Mouse (Mus musculus) midbrain, postnatal 0 days (tissue): Measurements from ENCODE around the gene Slc20a1. TPM values are rescaled to one million over a fixed set of nuclear protein-coding genes. Genes with fewer than 3 reads are reported as not detected.

Experiments
- ATAC-seq: fragments of 200-750 bp; cut with Nextera tagmentation; 2 replicates; pipeline ENCODE4 v1.8.0; 2017; ENCODE audit warnings: moderate number of reproducible peaks, mild to moderate bottlenecking, moderate TSS enrichment, moderate library complexity; ENCODE audit not compliant: low FRiP score
- DNase-seq: peaks from one replicate; pipeline ENCODE4 v3.0.0-alpha.2; 2015; ENCODE audit warnings: low spot score
- H3K27ac ChIP-seq: fragments of 300-500 bp; sonication (generic); 2 replicates; pipeline ENCODE4 v1.5.1; 2014; ENCODE audit warnings: low read depth, mild to moderate bottlenecking, low read length, mixed read lengths
- H3K27me3 ChIP-seq: fragments of 300-500 bp; sonication (generic); 2 replicates; pipeline ENCODE4 v1.6.1; 2014; ENCODE audit warnings: low read length, control low read depth, mixed read lengths; ENCODE audit not compliant: insufficient read depth
- H3K36me3 ChIP-seq: fragments of 300-500 bp; sonication (generic); 2 replicates; pipeline ENCODE4 v1.6.1; 2014; ENCODE audit warnings: low read length, control low read depth, mixed read lengths; ENCODE audit not compliant: insufficient read depth
- H3K4me1 ChIP-seq: fragments of 300-500 bp; sonication (generic); 2 replicates; pipeline ENCODE4 v1.6.1; 2014; ENCODE audit warnings: mild to moderate bottlenecking, control low read depth, antibody characterized with exemption, low read length, mixed read lengths; ENCODE audit not compliant: insufficient read depth
- H3K4me2 ChIP-seq: fragments of 300-500 bp; sonication (generic); 2 replicates; pipeline ENCODE4 v1.6.1; 2014; ENCODE audit warnings: low read depth, mild to moderate bottlenecking, low read length, mixed read lengths; ENCODE audit not compliant: poor library complexity, severe bottlenecking
- H3K4me3 ChIP-seq: fragments of 300-500 bp; sonication (generic); 2 replicates; pipeline ENCODE4 v1.5.1; 2014; ENCODE audit warnings: low read depth, mild to moderate bottlenecking, low read length, moderate library complexity
- H3K9ac ChIP-seq: fragments of 300-500 bp; sonication (generic); replicated peaks from 2 replicates; pipeline ENCODE4 v1.6.1; 2014; ENCODE audit warnings: mild to moderate bottlenecking, low read length, moderate library complexity, mixed read lengths; ENCODE audit not compliant: poor library complexity, severe bottlenecking
- H3K9me3 ChIP-seq: fragments of 300-500 bp; sonication (generic); 2 replicates; pipeline ENCODE4 v1.6.1; 2016; ENCODE audit warnings: low read length, control low read depth
- CTCF ChIP-seq: IDR thresholded peaks from 2 replicates; pipeline ENCODE4 v1.5.1; 2016; ENCODE audit warnings: antibody characterized with exemption, mild to moderate bottlenecking
- WGBS: fragments of 180-500 bp; shearing (Covaris S2); extraction: QIAGEN DNeasy Blood & Tissue Kit; methylation state at CpG from one replicate; pipeline ENCODE4 v1.1.7; 2014; 5-methylcytosine and 5-hydroxymethylcytosine counted together
- polyA plus RNA-seq: library from polyadenylated mRNA; unstranded; fragments of >200 nt; fragmentation: Nextera tagmentation; extraction: Ambion mirVana; gene quantifications from 2 replicates; pipeline ENCODE4 v1.2.1, GENCODE M21; 2015
- total RNA-seq: library from RNA; depleted of rRNA; stranded (reverse); fragments of >200 nt; gene quantifications from 2 replicates; pipeline ENCODE4 v1.2.3, GENCODE M21; 2014

The Slc20a1 gene
- total and polyA plus RNA-seq, 2 experiments from 2014 or later: 47.7 to 80.0 TPM

DNA sequence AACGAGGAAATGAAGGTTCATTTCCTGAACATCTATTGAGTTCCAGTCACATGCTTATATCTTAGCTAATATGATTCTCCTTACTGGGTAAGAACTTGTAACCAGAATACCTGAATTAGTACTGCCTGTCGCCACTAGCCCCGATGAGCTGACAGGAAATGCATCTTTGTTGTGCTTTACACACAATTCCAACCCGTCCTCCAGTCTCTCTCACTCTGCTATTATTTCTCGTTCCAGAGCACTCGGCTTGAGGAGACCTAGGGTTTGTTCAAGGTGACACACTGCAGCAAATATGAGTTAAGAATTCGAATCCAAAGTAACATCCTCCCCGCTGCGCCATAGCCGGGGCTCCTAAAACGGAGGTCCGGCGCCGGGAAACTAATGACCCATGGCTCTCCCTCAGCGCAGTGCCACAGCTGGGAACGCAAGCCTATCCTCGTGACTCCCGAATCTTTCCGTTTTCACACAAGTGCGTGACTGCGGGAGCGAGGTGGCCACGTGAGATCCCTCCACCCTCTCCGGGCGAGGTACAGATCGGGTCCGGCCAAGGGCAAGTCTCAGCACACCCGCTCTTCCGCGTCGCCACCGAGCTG lies 625 bp upstream of the Slc20a1 start:
- ATAC-seq (peak; percentile 74), DNase-seq (peak; percentile 61)
- under 1% methylated on average over 32 of the region's 32 CpGs for WGBS
- Histone ChIP-seq H3K27me3 (no peaks in the 10 kb centered on the region), H3K4me2 (peak overlapping the region; percentile 55), H3K4me1 (peaks cover 4% of the 10 kb centered on the region; the same call in 1 of the 2 replicates), H3K4me3 (peak overlapping the region; percentile 85), H3K9ac (peak overlapping the region; percentile 94), H3K9me3 (no peaks in the 10 kb centered on the region), H3K36me3 (peaks cover 5% of the 10 kb centered on the region; the same call in 1 of the 2 replicates), H3K27ac (peak overlapping the region; percentile 73)
- TF ChIP-seq CTCF: no peak

GRCm38 (mm10) chr2:129199328-129200085 lies 943 bp downstream of the Slc20a1 start:
- Histone ChIP-seq H3K9me3 (no peaks in the 10 kb centered on the region), H3K27me3 (no peaks in the 10 kb centered on the region), H3K9ac (peak overlapping the region; percentile 94), H3K4me2 (peak overlapping the region; percentile 70), H3K36me3 (peaks cover 15% of the 10 kb centered on the region), H3K4me1 (peaks cover 4% of the 10 kb centered on the region; the same call in 1 of the 2 replicates), H3K4me3 (peak overlapping the region; percentile 85), H3K27ac (peak overlapping the region; percentile 95)
- peak; percentile 56 for DNase-seq
- 10% methylated on average over 27 of the region's 31 CpGs for WGBS
- no peak for ATAC-seq
- no peak for TF ChIP-seq CTCF

- Histone ChIP-seq H3K9ac (no peak overlapping the region), H3K27me3 (no peaks in the 10 kb centered on the region), H3K4me1 (peaks cover 4% of the 10 kb centered on the region; the same call in 1 of the 2 replicates), H3K9me3 (no peaks in the 10 kb centered on the region), H3K27ac (no peak overlapping the region), H3K36me3 (peaks cover 57% of the 10 kb centered on the region), H3K4me3 (no peak overlapping the region), H3K4me2 (no peak overlapping the region)
- WGBS: 82% methylated on average over 6 of the region's 6 CpGs
- ATAC-seq (no peak), DNase-seq (no peak)
- no peak for TF ChIP-seq CTCF
Measured at GRCm38 (mm10) chr2:129205000-129205399, 6.4 kb downstream of the Slc20a1 start.

DNA sequence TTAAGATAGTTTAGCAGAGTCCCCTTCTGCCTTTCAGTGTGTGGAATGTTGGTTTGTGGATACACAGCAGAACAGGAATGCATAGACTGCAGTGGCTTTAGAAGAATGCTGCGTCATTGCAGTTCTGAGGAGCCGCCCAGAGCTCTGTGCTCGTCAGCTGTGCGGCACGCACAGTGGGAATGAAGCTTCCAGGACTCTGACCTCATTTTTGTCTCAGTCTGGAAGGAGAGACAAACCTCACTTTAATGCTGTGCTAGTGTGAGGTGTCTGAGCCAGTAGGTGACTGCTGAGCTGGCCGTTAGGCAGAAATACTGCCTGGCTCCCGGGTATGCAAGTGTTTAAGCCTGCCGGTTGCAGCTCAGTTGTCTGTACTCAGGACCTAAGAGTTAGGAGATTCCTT lies 8.3 kb downstream of the Slc20a1 start:
- Histone ChIP-seq H3K4me2 (no peak overlapping the region), H3K9ac (no peak overlapping the region), H3K4me3 (no peak overlapping the region), H3K4me1 (no peaks in the 10 kb centered on the region), H3K27me3 (no peaks in the 10 kb centered on the region), H3K9me3 (no peaks in the 10 kb centered on the region), H3K27ac (no peak overlapping the region), H3K36me3 (peaks cover 67% of the 10 kb centered on the region)
- TF ChIP-seq CTCF: no peak
- DNase-seq: no peak
- WGBS: 92% methylated on average over 8 of the region's 8 CpGs
- ATAC-seq: no peak

- Histone ChIP-seq H3K36me3 (peaks cover 66% of the 10 kb centered on the region), H3K9ac (no peak overlapping the region), H3K4me1 (no peaks in the 10 kb centered on the region), H3K4me2 (no peak overlapping the region), H3K4me3 (no peak overlapping the region), H3K9me3 (no peaks in the 10 kb centered on the region), H3K27ac (no peak overlapping the region), H3K27me3 (no peaks in the 10 kb centered on the region)
- ATAC-seq: no peak
- WGBS: 92% methylated on average over 8 of the region's 8 CpGs
- no peak for DNase-seq
- no peak for TF ChIP-seq CTCF
Measured at GRCm38 (mm10) chr2:129208181-129208746, 9.7 kb downstream of the Slc20a1 start.
